Mouse (Mus musculus) stomach, postnatal 0 days (tissue): Measurements from ENCODE around the gene Ninj1. TPM values are rescaled to one million over a fixed set of nuclear protein-coding genes. Genes with fewer than 3 reads are reported as not detected.

Experiments used
- ATAC-seq: fragments of 200-750 bp; cut with Nextera tagmentation; 2 replicates; pipeline ENCODE4 v1.8.0; 2017; ENCODE audit not compliant: low FRiP score, low TSS enrichment
- DNase-seq: peaks from one replicate; pipeline ENCODE4 v3.0.0-alpha.2; 2016; ENCODE audit warnings: low spot score
- H3K27ac ChIP-seq: fragments of 300-500 bp; sonication (generic); replicated peaks from 2 replicates; pipeline ENCODE4 v1.5.1; 2014; ENCODE audit warnings: mild to moderate bottlenecking, control low read depth
- H3K27me3 ChIP-seq: fragments of 300-500 bp; sonication (generic); 2 replicates; pipeline ENCODE4 v1.6.1; 2014; ENCODE audit warnings: low read length; ENCODE audit not compliant: control insufficient read depth, insufficient read depth
- H3K36me3 ChIP-seq: fragments of 300-500 bp; sonication (generic); 2 replicates; pipeline ENCODE4 v1.6.1; 2014; ENCODE audit warnings: low read length, mixed read lengths; ENCODE audit not compliant: control insufficient read depth, insufficient read depth
- H3K4me1 ChIP-seq: fragments of 300-500 bp; sonication (generic); replicated peaks from 2 replicates; pipeline ENCODE4 v1.6.1; 2014; ENCODE audit warnings: antibody characterized with exemption; ENCODE audit not compliant: control insufficient read depth, insufficient read depth
- H3K4me2 ChIP-seq: fragments of 300-500 bp; sonication (generic); replicated peaks from 2 replicates; pipeline ENCODE4 v1.6.1; 2014; ENCODE audit warnings: low read depth, mild to moderate bottlenecking, control low read depth, moderate library complexity
- H3K4me3 ChIP-seq: fragments of 300-500 bp; sonication (generic); 2 replicates; pipeline ENCODE4 v1.5.1; 2014; ENCODE audit warnings: low read depth, low read length, control low read depth
- H3K9ac ChIP-seq: fragments of 300-500 bp; sonication (generic); 2 replicates; pipeline ENCODE4 v1.6.1; 2014; ENCODE audit warnings: mild to moderate bottlenecking, low read length, control low read depth, mixed read lengths
- H3K9me3 ChIP-seq: fragments of 300-500 bp; sonication (generic); 2 replicates; pipeline ENCODE4 v1.6.1; 2016; ENCODE audit warnings: low read length; ENCODE audit not compliant: control insufficient read depth
- CTCF ChIP-seq: IDR thresholded peaks from 2 replicates; pipeline ENCODE4 v1.5.1; 2016; ENCODE audit warnings: antibody characterized with exemption, low read depth, mild to moderate bottlenecking, moderate library complexity
- EP300 ChIP-seq: optimal IDR thresholded peaks from 2 replicates; pipeline ENCODE3; 2016; ENCODE audit warnings: antibody characterized with exemption
- WGBS: fragments of 180-500 bp; shearing (Covaris S2); extraction: QIAGEN DNeasy Blood & Tissue Kit; methylation state at CpG from one replicate; pipeline ENCODE4 v1.1.7; 2014; 5-methylcytosine and 5-hydroxymethylcytosine counted together
- polyA plus RNA-seq: library from polyadenylated mRNA; unstranded; fragments of >200 nt; fragmentation: Nextera tagmentation; extraction: Ambion mirVana; gene quantifications from 2 replicates; pipeline ENCODE4 v1.2.1, GENCODE M21; 2015

The Ninj1 gene
- polyA plus RNA-seq, 1 experiment from 2014 or later, result 76.3 TPM

DNA sequence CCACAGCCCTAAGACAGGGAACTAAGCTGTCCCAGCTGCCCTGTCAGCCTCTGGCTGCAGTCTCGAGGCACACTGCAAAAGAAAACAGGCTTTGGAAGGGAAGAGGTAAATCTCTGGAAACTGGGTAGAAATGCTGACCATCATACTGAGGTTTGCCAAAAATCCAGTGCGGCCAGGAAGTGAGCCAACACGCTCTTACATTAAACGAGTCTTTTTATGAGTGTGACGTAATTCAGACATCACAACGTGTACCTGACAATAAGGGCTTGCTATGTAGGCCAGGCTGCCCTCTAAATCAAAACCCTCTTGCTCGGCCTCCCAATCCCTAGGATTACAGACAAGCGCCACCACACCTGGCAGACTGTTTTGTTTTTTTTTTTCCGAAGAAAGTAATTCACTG is 20.2 kb upstream of the Ninj1 start:
- TF ChIP-seq EP300 (no peak), CTCF (no peak)
- no peaks in the 10 kb centered on the region for H3K4me1 ChIP-seq
- H3K9me3 ChIP-seq, result no peaks in the 10 kb centered on the region
- H3K9ac ChIP-seq, result no peak overlapping the region
- DNase-seq (no peak), ATAC-seq (no peak)
- H3K4me2 ChIP-seq, result no peak overlapping the region
- H3K4me3 ChIP-seq, result no peak overlapping the region
- 38% methylated on average over 9 of the region's 9 CpGs for WGBS
- H3K27ac ChIP-seq, result no peak overlapping the region
- no peaks in the 10 kb centered on the region for H3K27me3 ChIP-seq
- no peaks in the 10 kb centered on the region for H3K36me3 ChIP-seq

DNA sequence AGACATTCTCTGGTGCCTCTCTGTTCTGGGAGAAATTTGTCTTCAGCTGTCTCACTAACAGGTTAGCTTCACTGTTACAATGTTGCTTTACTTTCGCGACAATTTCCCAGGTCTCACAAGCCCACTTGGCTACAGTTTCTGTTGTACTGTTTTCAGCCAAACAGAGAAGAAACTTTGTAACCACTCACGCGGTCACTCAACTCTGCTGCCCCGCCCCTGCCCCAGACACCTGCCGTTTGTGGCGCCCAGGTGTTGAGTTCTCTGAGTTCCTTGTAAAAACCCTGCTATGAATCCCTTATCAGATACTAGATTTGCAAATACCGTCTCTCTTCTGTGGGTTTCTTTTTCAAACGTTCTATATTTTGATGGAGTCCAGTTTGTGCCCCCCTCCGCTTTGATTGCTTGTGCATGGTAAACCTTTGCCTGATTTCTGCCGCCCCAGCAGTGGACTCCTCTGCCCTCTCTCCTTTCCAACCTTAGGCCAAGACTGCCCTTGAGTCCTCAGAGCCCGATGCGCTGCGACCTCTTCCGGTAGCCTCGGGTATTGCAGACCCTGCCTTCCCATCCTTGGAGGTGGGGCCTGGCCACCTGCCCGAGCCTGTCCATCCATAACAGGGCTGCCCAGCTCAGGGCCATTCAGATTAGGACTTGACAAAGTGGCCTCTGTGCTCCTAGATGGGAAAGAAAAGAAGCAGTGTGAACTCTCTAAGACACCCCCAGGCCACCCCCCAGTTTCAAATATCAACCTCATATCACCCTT is 17.7 kb upstream of the Ninj1 start:
- Histone ChIP-seq H3K27ac (no peak overlapping the region), H3K4me3 (no peak overlapping the region), H3K4me2 (no peak overlapping the region), H3K4me1 (no peaks in the 10 kb centered on the region), H3K27me3 (no peaks in the 10 kb centered on the region), H3K36me3 (no peaks in the 10 kb centered on the region), H3K9me3 (no peaks in the 10 kb centered on the region), H3K9ac (no peak overlapping the region)
- 15% methylated on average over 17 of the region's 17 CpGs for WGBS
- DNase-seq (peak; percentile 95), ATAC-seq (peak; percentile 78)
- TF ChIP-seq EP300 (no peak), CTCF (peak; percentile 97)

DNA sequence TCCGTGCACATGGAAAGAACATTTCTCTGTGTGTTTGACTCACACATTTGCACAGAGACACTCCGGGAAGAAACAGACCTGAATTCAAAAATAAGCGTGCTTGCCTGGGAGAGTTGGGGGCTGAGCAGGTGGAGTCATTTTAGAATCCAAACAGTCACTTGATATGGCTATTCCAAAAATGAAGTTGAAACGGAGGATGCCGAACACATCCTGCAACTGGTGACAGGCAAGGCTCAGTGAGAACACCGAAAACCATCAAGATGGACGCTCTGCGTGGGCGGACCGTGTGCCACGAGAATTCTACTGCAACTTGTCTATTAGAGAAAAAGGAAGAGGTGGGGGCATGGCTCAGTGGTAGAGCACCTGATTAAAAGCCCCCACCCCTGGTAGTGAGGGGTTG is 16.7 kb upstream of the Ninj1 start:
- H3K36me3 ChIP-seq, result no peaks in the 10 kb centered on the region
- DNase-seq (no peak), ATAC-seq (no peak)
- H3K9me3 ChIP-seq, result no peaks in the 10 kb centered on the region
- WGBS, result 86% methylated on average over 11 of the region's 11 CpGs
- H3K9ac ChIP-seq, result no peak overlapping the region
- H3K4me2 ChIP-seq, result no peak overlapping the region
- H3K4me3 ChIP-seq, result no peak overlapping the region
- TF ChIP-seq CTCF (no peak), EP300 (no peak)
- no peaks in the 10 kb centered on the region for H3K27me3 ChIP-seq
- no peaks in the 10 kb centered on the region for H3K4me1 ChIP-seq
- no peak overlapping the region for H3K27ac ChIP-seq

DNA sequence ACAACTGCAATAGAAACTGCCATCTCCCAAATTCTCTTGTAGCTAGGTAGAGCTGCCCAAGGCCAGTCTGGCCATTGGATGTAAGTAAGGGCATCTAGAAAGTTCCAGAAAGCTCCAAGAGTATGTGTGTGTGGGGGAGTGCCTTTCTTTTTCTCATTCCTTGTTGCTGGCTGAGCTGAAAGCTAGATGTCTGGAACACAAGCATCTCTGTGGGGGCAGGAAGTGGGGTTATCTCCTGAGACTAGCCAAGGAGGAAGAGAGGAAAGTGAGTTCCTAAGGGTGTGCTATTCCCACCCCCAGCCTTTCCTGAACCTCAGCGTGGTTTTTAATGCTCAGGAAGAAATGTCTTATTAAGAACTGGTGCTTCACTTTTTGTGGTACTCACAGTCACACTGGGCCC is 15.6 kb upstream of the Ninj1 start:
- TF ChIP-seq CTCF, result no peak
- TF ChIP-seq EP300, result no peak
- Histone ChIP-seq H3K4me3 (no peak overlapping the region), H3K9ac (no peak overlapping the region), H3K27me3 (no peaks in the 10 kb centered on the region), H3K4me1 (no peaks in the 10 kb centered on the region), H3K27ac (no peak overlapping the region), H3K36me3 (no peaks in the 10 kb centered on the region), H3K4me2 (no peak overlapping the region), H3K9me3 (no peaks in the 10 kb centered on the region)
- 74% methylated on average over 1 of the region's 1 CpGs for WGBS
- no peak for DNase-seq
- ATAC-seq, result no peak

DNA sequence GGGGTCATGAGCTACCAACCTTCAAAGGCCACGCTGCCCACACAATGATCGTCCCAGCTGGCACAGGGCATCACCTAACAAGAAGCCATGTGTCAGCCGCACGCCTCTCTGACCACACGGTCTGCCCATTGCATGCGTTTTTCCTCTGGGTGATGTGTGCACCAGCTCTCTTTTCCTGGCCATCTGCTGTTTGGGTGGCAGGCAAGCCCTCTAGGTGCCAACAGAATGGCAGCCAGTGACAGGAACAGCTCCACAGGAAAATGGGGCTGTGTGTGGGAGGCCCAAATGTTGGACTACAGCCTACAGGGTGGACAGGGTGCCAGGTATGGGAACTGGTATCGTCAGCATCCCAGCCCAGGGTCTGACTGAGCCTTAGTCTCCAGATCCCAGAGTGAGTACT is 14.9 kb upstream of the Ninj1 start:
- no peak overlapping the region for H3K27ac ChIP-seq
- no peak overlapping the region for H3K4me3 ChIP-seq
- WGBS, result 91% methylated on average over 7 of the region's 7 CpGs
- H3K36me3 ChIP-seq, result no peaks in the 10 kb centered on the region
- TF ChIP-seq EP300 (no peak), CTCF (no peak)
- H3K27me3 ChIP-seq, result no peaks in the 10 kb centered on the region
- H3K4me1 ChIP-seq, result no peaks in the 10 kb centered on the region
- H3K9me3 ChIP-seq, result no peaks in the 10 kb centered on the region
- no peak for DNase-seq
- H3K4me2 ChIP-seq, result no peak overlapping the region
- ATAC-seq, result no peak
- H3K9ac ChIP-seq, result no peak overlapping the region

DNA sequence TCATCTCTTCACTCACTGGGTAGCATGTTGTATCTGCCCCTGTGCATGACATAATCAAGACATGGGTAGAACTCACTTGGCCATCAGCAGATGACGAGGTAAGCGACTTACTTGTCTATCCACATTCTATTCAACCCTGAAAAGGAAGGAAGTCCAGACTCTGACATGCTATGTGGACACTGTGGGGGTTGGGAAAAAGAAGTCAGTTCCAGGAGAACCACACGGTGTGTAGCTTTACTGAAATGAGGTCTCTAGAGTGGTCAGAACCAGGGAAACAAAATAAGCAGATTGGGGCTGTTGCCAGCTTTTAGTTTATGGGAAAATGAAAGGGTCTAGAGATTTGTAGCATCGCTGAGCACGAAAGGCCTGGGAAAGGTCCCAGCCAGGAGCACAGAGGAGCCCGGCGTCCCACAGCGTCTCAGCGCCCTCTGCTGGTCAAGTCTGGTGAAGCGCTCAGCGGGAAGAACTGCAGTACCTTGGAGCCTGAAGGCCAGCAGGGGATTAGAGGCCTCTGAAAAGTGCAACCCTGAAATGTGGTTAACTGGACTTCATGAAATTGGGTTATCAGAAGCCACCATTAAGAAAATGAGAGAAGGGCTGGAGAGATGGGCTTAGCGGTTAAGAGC is 14.2 kb upstream of the Ninj1 start:
- no peaks in the 10 kb centered on the region for H3K9me3 ChIP-seq
- ATAC-seq (peak; percentile 79), DNase-seq (peak; percentile 92)
- H3K27me3 ChIP-seq, result no peaks in the 10 kb centered on the region
- peak; percentile 97 for TF ChIP-seq CTCF
- TF ChIP-seq EP300, result no peak
- 7% methylated on average over 12 of the region's 12 CpGs for WGBS
- H3K4me3 ChIP-seq, result no peak overlapping the region
- H3K36me3 ChIP-seq, result no peaks in the 10 kb centered on the region
- no peak overlapping the region for H3K9ac ChIP-seq
- H3K27ac ChIP-seq, result no peak overlapping the region
- no peaks in the 10 kb centered on the region for H3K4me1 ChIP-seq
- no peak overlapping the region for H3K4me2 ChIP-seq
